Mouse (Mus musculus) spleen, adult 2 months (tissue): ENCODE data around the gene Celsr1. TPM values are rescaled to one million over a fixed set of nuclear protein-coding genes. Genes with fewer than 3 reads are reported as not detected.

Source experiments
- DNase-seq, 2 experiments: peaks; one replicate each; pipeline versions ENCODE4 v3.0.0 to v3.0.0-alpha.2; 2012 to 2021; ENCODE audit warnings: low spot score in 2 of 2, low read depth in 1 of 2
- H3K27ac ChIP-seq: fragments of 200-500 bp; 2 replicates; pipeline ENCODE4 v1.5.1; 2012; ENCODE audit warnings: low read length, inconsistent platforms; ENCODE audit not compliant: insufficient read depth
- H3K27me3 ChIP-seq: fragments of 200-500 bp; 2 replicates; pipeline ENCODE4 v1.6.1; 2012; ENCODE audit warnings: mild to moderate bottlenecking, moderate library complexity, low read length, inconsistent platforms; ENCODE audit not compliant: control insufficient read depth, insufficient read depth
- H3K36me3 ChIP-seq: fragments of 200-500 bp; 2 replicates; pipeline ENCODE4 v1.6.1; 2012; ENCODE audit warnings: mild to moderate bottlenecking, low read length, inconsistent platforms; ENCODE audit not compliant: control insufficient read depth, insufficient read depth
- H3K4me1 ChIP-seq: fragments of 200-500 bp; 2 replicates; pipeline ENCODE4 v1.6.1; 2011; ENCODE audit warnings: inconsistent platforms; ENCODE audit not compliant: control insufficient read depth, insufficient read depth, insufficient read length
- H3K4me3 ChIP-seq: fragments of 200-500 bp; 2 replicates; pipeline ENCODE4 v1.5.1; 2011; ENCODE audit warnings: mild to moderate bottlenecking, inconsistent platforms; ENCODE audit not compliant: insufficient read depth, insufficient read length; ENCODE audit errors: extremely low read depth
- CTCF ChIP-seq: fragments of 200-500 bp; IDR thresholded peaks from 2 replicates; pipeline ENCODE4 v1.5.1; 2011; ENCODE audit warnings: mild to moderate bottlenecking, inconsistent platforms; ENCODE audit not compliant: insufficient read depth, insufficient read length, insufficient replicate concordance; ENCODE audit errors: extremely low read depth
- POLR2A ChIP-seq: fragments of 200-500 bp; IDR thresholded peaks from 2 replicates; pipeline ENCODE4 v1.6.1; 2011; ENCODE audit warnings: low read depth, low read length, inconsistent platforms
- WGBS: fragments of 180-500 bp; shearing (Covaris S2); methylation state at CpG from one replicate; pipeline ENCODE4 v1.1.7; 2018; 5-methylcytosine and 5-hydroxymethylcytosine counted together
- polyA plus RNA-seq: library from polyadenylated mRNA; depleted of rRNA; stranded (reverse); fragments of >200 nt; gene quantifications from 2 replicates; pipeline ENCODE4 v1.2.3, GENCODE M21; 2012

Celsr1 gene
- polyA plus RNA-seq, 1 experiment: 7.4 TPM

- no peaks in the 10 kb centered on the region for H3K27me3 ChIP-seq
- DNase-seq: no peak
- 79% methylated on average over 5 of the region's 5 CpGs for WGBS
- TF ChIP-seq CTCF (no peak), POLR2A (no peak)
- H3K4me3 ChIP-seq: no peak overlapping the region
- H3K36me3 ChIP-seq: no peaks in the 10 kb centered on the region
- no peak overlapping the region for H3K27ac ChIP-seq
- H3K4me1 ChIP-seq: peaks cover 5% of the 10 kb centered on the region; the same call in 1 of the 2 replicates
These were observed 14.6 kb downstream of the Celsr1 start for GRCm38 (mm10) chr15:86018753-86019512.

GRCm38 (mm10) chr15:86017336-86017735 is 16.2 kb downstream of the Celsr1 start:
- H3K4me1 ChIP-seq: peaks cover 5% of the 10 kb centered on the region; the same call in 1 of the 2 replicates
- no peaks in the 10 kb centered on the region for H3K27me3 ChIP-seq
- TF ChIP-seq POLR2A (no peak), CTCF (no peak)
- no peak overlapping the region for H3K27ac ChIP-seq
- WGBS: 94% methylated on average over 6 of the region's 6 CpGs
- no peaks in the 10 kb centered on the region for H3K36me3 ChIP-seq
- H3K4me3 ChIP-seq: no peak overlapping the region
- DNase-seq: no peak

GRCm38 (mm10) chr15:86015860-86016541 is 17.6 kb downstream of the Celsr1 start:
- H3K4me3 ChIP-seq: no peak overlapping the region

GRCm38 (mm10) chr15:86015026-86015425 is 18.6 kb downstream of the Celsr1 start:
- no peak overlapping the region for H3K27ac ChIP-seq
- no peak overlapping the region for H3K4me3 ChIP-seq
- H3K36me3 ChIP-seq: no peaks in the 10 kb centered on the region
- H3K27me3 ChIP-seq: no peaks in the 10 kb centered on the region
- TF ChIP-seq CTCF: no peak
- TF ChIP-seq POLR2A: no peak
- 86% methylated on average over 7 of the region's 7 CpGs for WGBS
- peaks cover 5% of the 10 kb centered on the region; the same call in 1 of the 2 replicates for H3K4me1 ChIP-seq
- no peak for DNase-seq

More at GRCm38 (mm10) chr15:86015860-86016541, 17.6 kb downstream of the Celsr1 start:
- no peak for DNase-seq
- H3K27ac ChIP-seq: peak overlapping the region; percentile 41; the same call in 1 of the 2 replicates
- 49% methylated on average over 13 of the region's 13 CpGs for WGBS
- no peaks in the 10 kb centered on the region for H3K27me3 ChIP-seq
- H3K36me3 ChIP-seq: no peaks in the 10 kb centered on the region
- TF ChIP-seq CTCF (no peak), POLR2A (no peak)
- H3K4me1 ChIP-seq: peaks cover 5% of the 10 kb centered on the region; the same call in 1 of the 2 replicates

DNA sequence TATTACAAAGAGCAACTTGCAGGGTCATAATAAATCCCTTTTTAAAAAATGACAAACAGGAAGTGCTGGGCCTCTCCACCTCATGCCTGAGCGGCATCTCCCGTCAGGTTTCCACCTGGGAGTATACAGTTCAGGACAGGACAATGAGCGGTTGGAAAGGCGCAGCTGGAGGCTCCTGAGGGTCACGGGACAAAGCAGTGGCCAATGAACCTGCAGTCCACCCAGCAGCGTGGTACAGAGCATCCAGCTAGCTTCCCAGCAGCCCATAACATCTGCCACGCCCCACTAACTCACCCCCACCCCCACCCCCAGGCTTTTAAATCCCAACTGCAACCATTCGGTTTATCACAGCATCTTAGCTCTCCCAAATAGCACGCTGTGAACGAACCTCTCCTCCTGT is 19.9 kb downstream of the Celsr1 start:
- Histone ChIP-seq H3K27me3 (no peaks in the 10 kb centered on the region), H3K27ac (no peak overlapping the region), H3K4me1 (peaks cover 5% of the 10 kb centered on the region; the same call in 1 of the 2 replicates), H3K36me3 (no peaks in the 10 kb centered on the region), H3K4me3 (no peak overlapping the region)
- no peak for DNase-seq
- 63% methylated on average over 10 of the region's 10 CpGs for WGBS
- TF ChIP-seq CTCF: no peak
- no peak for TF ChIP-seq POLR2A

- Histone ChIP-seq H3K27ac (no peak overlapping the region), H3K36me3 (no peaks in the 10 kb centered on the region), H3K27me3 (no peaks in the 10 kb centered on the region), H3K4me3 (no peak overlapping the region), H3K4me1 (peaks cover 6% of the 10 kb centered on the region; the same call in 1 of the 2 replicates)
- TF ChIP-seq POLR2A: no peak
- no peak for TF ChIP-seq CTCF
- no peak for DNase-seq
- 91% methylated on average over 2 of the region's 2 CpGs for WGBS
These were observed 20.4 kb downstream of the Celsr1 start for GRCm38 (mm10) chr15:86013130-86013529.
